Mouse (Mus musculus): Measurements from ENCODE around the gene Snx30.
"Not testable (repeated sequence)": the region's sequence is repeated elsewhere in the genome, so short reads cannot be mapped to it uniquely, and the experiment has no call there.

Gene Snx30

GRCm38 (mm10) chr4:59805181-59805967 lies at the start of gene Snx30:
Snx30 (plus strand) TSS chr4:59805840.
- peak; percentile 76 for DNase-seq (ENCODE audit: low read depth, low spot score)

- DNase-seq (ENCODE audit: low read depth, low spot score), result no peak
Observed at GRCm38 (mm10) chr4:59756332-59757082, 49.1 kb upstream of the Snx30 start.

- DNase-seq (ENCODE audit: low read depth, low spot score), result no peak
Observed at GRCm38 (mm10) chr4:59757452-59758435, 47.9 kb upstream of the Snx30 start.

DNA sequence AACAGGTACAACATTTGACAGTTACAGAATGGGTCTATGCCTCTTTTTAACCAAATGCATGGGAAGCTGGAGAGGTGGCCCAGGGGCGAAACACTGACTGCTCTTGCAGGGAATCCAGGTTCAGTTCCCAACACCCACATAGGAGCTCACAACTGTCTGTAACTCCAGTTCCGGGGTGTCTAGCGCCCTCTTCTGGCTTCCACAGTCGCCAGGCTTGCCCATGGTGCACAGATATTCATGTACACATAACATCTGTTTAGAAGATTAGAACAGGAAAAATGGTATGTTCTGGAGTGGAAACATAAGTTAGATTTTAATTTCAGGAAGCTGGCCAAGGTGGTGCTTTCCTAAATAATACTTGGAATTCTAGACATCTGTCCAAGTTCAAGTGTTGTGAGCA lies 45.6 kb upstream of the Snx30 start:
- peak; percentile 46 for DNase-seq (ENCODE audit: low read depth, low spot score)

GRCm38 (mm10) chr4:59760636-59761364 lies 44.8 kb upstream of the Snx30 start:
- peak; percentile 38 for DNase-seq (ENCODE audit: low read depth, low spot score)

DNA sequence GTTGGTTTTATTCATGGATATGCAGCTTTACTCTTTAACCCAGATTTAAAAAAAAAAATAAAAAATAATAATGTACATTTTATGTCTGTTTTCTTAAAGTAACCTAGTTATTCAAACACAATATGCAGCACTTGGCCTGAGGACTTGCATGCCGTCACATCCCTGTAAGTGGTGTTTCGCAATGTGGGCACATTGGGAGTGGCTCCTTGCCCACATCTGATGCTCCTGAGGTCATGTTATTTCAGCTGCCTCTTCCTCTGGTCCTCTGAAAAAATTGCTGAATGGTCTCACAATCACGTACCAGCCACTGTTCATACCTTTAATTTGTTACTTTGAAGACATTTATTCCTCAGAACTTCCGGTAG lies 44.3 kb upstream of the Snx30 start:
- DNase-seq (ENCODE audit: low read depth, low spot score), result no peak

DNA sequence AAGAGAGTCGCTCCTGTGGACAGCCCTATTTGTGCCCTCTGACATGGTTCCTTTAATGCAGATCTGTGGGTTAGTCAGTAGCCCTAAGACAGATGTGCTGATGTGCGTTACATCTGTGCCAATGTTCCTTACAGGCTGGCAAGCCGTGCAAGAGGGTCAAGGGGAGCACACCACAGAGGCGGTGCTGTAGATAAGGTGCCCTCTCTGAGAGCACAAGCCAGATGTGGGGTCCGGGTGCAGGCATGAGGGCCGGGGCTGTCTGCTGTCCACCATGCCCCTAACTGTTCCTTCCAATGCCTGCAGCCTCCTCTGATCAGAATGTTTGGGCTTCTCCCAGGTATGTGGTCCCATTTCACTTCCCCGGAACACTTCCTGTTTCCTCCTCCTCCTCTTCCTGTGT lies 40.7 kb upstream of the Snx30 start:
- DNase-seq (ENCODE audit: low read depth, low spot score), result no peak

DNA sequence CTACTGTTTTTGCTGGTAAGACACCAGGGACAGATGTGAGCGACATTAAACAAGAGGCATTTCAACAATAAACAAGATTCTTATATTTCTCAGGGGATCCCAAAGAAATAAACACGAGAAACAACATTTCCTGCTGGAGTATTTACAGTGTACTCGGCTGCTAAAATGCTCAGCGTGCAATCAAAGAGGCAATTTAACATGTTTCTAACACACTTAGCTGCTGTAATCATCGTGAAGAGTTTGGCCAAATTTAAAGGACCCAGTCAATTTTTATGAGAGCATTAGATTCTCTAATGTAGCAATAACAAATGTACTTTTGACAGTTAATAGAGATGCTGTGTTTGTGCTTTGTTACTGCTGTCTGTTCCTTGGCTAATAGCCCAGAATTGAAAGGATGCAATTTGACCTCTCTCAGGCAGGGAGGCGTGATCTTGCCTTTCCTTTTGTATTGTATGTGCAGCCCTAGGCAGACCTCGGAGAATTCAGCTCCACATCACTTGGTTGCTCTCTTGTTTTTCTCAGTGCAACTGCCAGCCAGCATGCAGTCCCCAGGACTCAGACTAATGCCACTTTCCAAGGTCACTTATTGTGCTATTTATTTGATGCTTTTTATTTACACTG lies 40.1 kb upstream of the Snx30 start:
- DNase-seq (ENCODE audit: low read depth, low spot score), result no peak

GRCm38 (mm10) chr4:59767717-59768116 lies 37.9 kb upstream of the Snx30 start:
- no peak for DNase-seq (ENCODE audit: low read depth, low spot score)

- no peak for DNase-seq (ENCODE audit: low read depth, low spot score)
Observed at GRCm38 (mm10) chr4:59772171-59772879, 33.3 kb upstream of the Snx30 start.

- no peak for DNase-seq (ENCODE audit: low read depth, low spot score)
Observed at GRCm38 (mm10) chr4:59777828-59778227, 27.8 kb upstream of the Snx30 start.

GRCm38 (mm10) chr4:59780568-59780967 lies 25.1 kb upstream of the Snx30 start:
- peak; percentile 42 for DNase-seq (ENCODE audit: low read depth, low spot score)

DNA sequence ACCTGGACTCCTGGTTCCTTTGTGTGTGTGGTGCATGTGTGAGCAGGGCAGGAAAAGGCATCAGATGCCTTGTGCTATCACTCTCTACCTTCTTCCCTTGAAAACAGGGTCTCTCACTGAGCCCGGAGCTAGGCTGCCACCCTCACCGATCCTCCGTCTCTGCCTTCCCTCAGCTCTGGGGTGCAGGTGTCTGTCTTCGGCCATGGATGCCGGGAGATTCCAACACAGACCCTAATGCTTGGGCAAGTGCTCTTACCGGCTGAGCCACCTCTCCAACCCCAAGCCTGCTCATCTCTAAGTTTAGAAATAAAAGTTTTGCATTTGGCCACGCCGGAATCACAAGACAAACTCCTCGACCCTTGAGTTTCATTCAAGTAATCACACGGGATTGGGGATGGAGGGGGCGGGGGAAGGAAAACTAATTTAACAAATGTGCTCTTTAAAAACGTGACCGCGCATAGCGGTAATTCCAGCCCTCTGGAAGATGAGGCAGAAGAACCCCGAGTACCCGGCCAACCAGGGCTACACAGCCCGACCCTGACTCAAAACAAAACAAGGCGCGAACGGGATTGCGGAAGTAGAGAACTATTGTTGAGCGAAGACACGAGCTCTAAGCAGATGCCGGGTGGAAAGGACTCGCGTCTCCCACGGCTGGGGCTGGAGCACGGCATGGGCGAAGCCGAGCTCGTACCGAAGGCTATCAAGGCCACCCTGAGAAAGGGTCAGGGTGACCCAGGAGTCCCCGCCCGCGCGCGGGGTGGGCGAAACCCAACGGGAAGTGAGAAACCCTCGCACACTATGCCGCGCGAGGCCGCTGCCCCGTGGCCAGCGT lies 22.6 kb upstream of the Snx30 start:
- peak; percentile 56 for DNase-seq (ENCODE audit: low read depth, low spot score)

- DNase-seq (ENCODE audit: low read depth, low spot score), result peak; percentile 98
Observed at GRCm38 (mm10) chr4:59783685-59784279, 21.9 kb upstream of the Snx30 start.

DNA sequence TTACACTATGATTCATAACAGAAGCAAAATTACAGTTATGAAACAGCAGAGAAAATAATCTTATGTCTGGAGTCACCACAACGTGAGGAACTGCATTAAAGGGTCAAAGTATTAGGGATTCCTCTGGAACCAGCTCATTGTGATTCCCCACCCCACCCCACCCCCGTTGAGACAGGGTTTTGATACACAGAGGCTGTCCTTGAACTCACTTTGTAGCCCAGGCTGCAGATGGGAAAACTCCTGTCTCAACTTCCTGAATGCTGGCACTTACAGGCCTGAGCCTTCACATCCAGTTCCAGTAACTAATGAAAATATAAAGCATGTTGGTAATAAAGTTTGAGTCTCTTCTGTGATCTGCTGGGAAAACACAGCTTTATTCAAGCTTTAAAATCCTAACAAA lies 20.2 kb upstream of the Snx30 start:
- DNase-seq (ENCODE audit: low read depth, low spot score), result peak; percentile 50

GRCm38 (mm10) chr4:59786661-59787060 lies 19.0 kb upstream of the Snx30 start:
- peak; percentile 48 for DNase-seq (ENCODE audit: low read depth, low spot score)

GRCm38 (mm10) chr4:59787126-59787525 lies 18.5 kb upstream of the Snx30 start:
- no peak for DNase-seq (ENCODE audit: low read depth, low spot score)

GRCm38 (mm10) chr4:59789015-59789414 lies 16.6 kb upstream of the Snx30 start:
- DNase-seq (ENCODE audit: low read depth, low spot score), result no peak

DNA sequence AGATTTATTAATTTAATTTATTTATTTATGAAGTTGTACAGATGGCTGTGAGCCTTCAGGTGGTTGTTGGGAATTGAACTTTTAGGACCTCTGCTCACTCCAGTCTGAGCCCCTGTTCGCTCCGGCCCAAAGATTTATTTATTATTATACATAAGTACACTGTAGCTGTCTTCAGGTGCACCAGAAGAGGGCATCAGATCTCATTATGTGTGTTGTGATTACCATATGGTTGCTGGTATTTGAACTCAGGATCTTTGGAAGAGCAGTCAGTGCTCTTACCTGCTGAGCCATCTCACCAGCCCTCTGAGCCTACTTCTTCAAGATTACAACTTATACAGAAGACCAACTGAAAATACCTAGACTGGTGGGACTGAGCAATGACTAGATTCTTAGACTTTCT lies 12.0 kb upstream of the Snx30 start:
- not testable (repeated sequence) for DNase-seq (ENCODE audit: low read depth, low spot score)

Data from ES-CJ7 (cell line).